Mouse (Mus musculus): ENCODE results near the gene Abca13.

DNA sequence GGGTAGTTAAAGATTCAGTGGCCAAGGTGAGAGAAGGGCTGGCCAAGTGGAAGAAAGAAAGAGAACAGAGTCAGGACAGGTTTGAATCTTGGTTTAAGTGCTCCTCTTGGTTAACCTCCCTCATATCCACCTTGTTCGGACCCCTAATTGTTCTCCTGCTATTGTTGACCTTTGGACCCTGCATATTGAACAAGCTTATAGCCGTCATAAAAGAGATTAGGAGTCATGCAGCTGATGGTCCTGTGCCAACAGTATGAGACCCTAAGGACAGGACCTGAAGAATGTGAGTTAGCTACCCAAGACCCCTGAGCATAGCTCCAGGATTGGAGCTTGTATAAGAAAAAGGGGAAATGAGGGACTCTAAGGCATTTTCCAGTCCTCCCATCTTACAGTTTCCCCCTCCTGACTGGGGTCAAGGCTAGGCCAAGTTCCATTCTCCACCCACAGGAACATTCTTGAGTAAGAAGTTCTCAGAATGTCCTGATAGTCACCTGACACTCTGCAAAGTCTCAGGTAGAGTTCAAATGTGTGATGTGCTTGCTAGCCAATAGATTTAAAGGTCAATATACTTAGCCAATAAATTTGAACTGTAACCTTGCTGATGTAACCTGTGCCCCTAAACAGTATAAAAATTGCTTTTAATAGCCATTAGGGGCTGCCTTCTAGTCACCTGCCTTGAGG is 536.2 kb downstream of the Abca13 start:
- TF ChIP-seq CTCF (IDR thresholded peaks at IDR 0.05; ENCODE audit: control insufficient read depth, insufficient read depth, insufficient replicate concordance, low read depth, low read length) (no peak), POLR2A (IDR thresholded peaks at IDR 0.05; ENCODE audit: control insufficient read depth, low read depth, low read length) (no peak)

Measured in testis, adult 2 months (tissue).